Mouse (Mus musculus) megakaryocyte, embryonic 14.5 days (primary cell): ENCODE measurements around the gene Asic2.

ENCODE experiments used
- FLI1 ChIP-seq: IDR thresholded peaks from 2 replicates; pipeline ENCODE4 v1.6.1; 2012; ENCODE audit warnings: low read length, inconsistent platforms, mixed read lengths
- GATA1 ChIP-seq: IDR thresholded peaks from 3 replicates; pipeline ENCODE4 v1.6.1; 2012; ENCODE audit warnings: mixed read lengths, low read length, inconsistent platforms, borderline replicate concordance

DNA sequence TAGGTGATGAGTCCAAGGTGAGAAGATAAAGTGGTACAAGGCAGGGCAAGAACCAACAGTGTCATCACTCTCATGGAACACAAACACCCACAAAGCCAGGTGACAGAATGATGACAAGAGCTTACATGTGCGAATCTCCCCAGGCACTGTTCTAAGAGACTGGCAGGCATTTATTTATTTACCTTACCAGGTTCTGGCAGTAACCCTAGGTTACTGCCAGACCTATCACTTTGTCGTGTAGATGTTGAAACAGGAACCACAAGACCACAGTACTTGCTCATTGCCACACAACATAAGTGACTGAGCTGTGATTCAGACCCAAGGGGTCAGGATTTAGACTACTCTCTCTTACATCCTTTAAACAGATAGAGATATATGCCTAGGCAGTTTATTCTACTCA, 46.8 kb upstream of the Asic2 start:
- TF ChIP-seq GATA1 (no peak), FLI1 (no peak)
